Mouse (Mus musculus) testis, adult 2 months (tissue): Measurements from ENCODE around the gene Rpl32.

Experiments
- CTCF ChIP-seq: fragments of 200-500 bp; IDR thresholded peaks from 2 replicates; pipeline ENCODE4 v1.5.1; 2012; ENCODE audit warnings: low read depth, mild to moderate bottlenecking, inconsistent platforms, low read length, moderate library complexity; ENCODE audit not compliant: control insufficient read depth, insufficient read depth, insufficient replicate concordance
- POLR2A ChIP-seq: fragments of 200-500 bp; IDR thresholded peaks from 2 replicates; pipeline ENCODE4 v1.6.1; 2012; ENCODE audit warnings: low read depth, mild to moderate bottlenecking, inconsistent platforms, low read length, moderate library complexity; ENCODE audit not compliant: control insufficient read depth

DNA sequence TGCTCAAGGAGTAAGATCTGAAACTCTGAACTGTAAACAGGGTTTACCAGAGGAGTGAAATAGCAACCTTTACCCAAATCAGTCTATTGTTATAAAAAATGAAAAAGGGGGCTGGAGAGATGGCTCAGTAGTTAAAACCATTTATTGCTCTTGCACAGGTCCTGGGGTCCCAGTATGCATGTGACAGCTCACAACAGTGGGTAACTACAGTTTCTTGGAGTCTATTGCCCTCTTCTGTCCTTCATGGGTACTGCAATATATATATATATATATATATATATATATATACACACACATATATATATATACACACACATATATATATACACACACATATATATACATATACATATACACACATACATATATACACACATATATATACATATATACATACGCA lies 35.9 kb downstream of the Rpl32 start:
- TF ChIP-seq CTCF (no peak), POLR2A (no peak)
